Mouse (Mus musculus) hindbrain, embryonic 14.5 days (tissue): ENCODE results near the gene Thumpd2. TPM values are rescaled to one million over a fixed set of nuclear protein-coding genes. Genes with fewer than 3 reads are reported as not detected.

ENCODE experiments used
- ATAC-seq: fragments of 200-750 bp; cut with Nextera tagmentation; 2 replicates; pipeline ENCODE4 v1.8.0; 2017; ENCODE audit warnings: moderate number of reproducible peaks, mild to moderate bottlenecking, moderate TSS enrichment, moderate library complexity; ENCODE audit not compliant: low FRiP score
- DNase-seq: peaks from one replicate; pipeline ENCODE4 v3.0.0-alpha.2; 2015; ENCODE audit warnings: low spot score
- H3K27ac ChIP-seq: fragments of 300-500 bp; sonication (generic); 2 replicates; pipeline ENCODE4 v1.5.1; 2014; ENCODE audit warnings: mild to moderate bottlenecking, moderate library complexity
- H3K27me3 ChIP-seq: fragments of 300-500 bp; sonication (generic); 2 replicates; pipeline ENCODE4 v1.6.1; 2014; ENCODE audit warnings: mild to moderate bottlenecking, low read length, mixed read lengths; ENCODE audit not compliant: control insufficient read depth, insufficient read depth
- H3K36me3 ChIP-seq: fragments of 300-500 bp; sonication (generic); replicated peaks from 2 replicates; pipeline ENCODE4 v1.6.1; 2014; ENCODE audit not compliant: control insufficient read depth, insufficient read depth
- H3K4me1 ChIP-seq: fragments of 300-500 bp; sonication (generic); replicated peaks from 2 replicates; pipeline ENCODE4 v1.6.1; 2014; ENCODE audit warnings: antibody characterized with exemption, low read length, mixed read lengths; ENCODE audit not compliant: control insufficient read depth, insufficient read depth
- H3K4me2 ChIP-seq: fragments of 300-500 bp; sonication (generic); replicated peaks from 2 replicates; pipeline ENCODE4 v1.6.1; 2014; ENCODE audit warnings: mild to moderate bottlenecking, moderate library complexity
- H3K4me3 ChIP-seq: fragments of 300-500 bp; sonication (generic); replicated peaks from 2 replicates; pipeline ENCODE4 v1.5.1; 2014; ENCODE audit warnings: mild to moderate bottlenecking, low read length
- H3K9ac ChIP-seq: fragments of 300-500 bp; sonication (generic); 2 replicates; pipeline ENCODE4 v1.6.1; 2014
- H3K9me3 ChIP-seq: fragments of 300-500 bp; sonication (generic); 2 replicates; pipeline ENCODE4 v1.6.1; 2016; ENCODE audit warnings: low read length; ENCODE audit not compliant: control insufficient read depth
- WGBS: fragments of 180-500 bp; shearing (Covaris S2); extraction: QIAGEN DNeasy Blood & Tissue Kit; methylation state at CpG from one replicate; pipeline ENCODE4 v1.1.7; 2014; 5-methylcytosine and 5-hydroxymethylcytosine counted together
- polyA plus RNA-seq: library from polyadenylated mRNA; unstranded; fragments of >200 nt; fragmentation: Nextera tagmentation; extraction: Ambion mirVana; gene quantifications from 2 replicates; pipeline ENCODE4 v1.2.1, GENCODE M21; 2014

Thumpd2 gene
- polyA plus RNA-seq, 1 experiment from 2014 or later, result 8.8 TPM

GRCm38 (mm10) chr17:81062349-81062871 is 2.5 kb downstream of the Thumpd2 start:
- WGBS, result 85% methylated on average over 6 of the region's 6 CpGs
- Histone ChIP-seq H3K27ac (no peak overlapping the region), H3K27me3 (no peaks in the 10 kb centered on the region), H3K4me2 (no peak overlapping the region), H3K36me3 (no peaks in the 10 kb centered on the region), H3K9me3 (no peaks in the 10 kb centered on the region), H3K4me1 (0 out of 2 replicates have a peak, but pooled peaks cover 6% of the 10 kb centered on the region), H3K4me3 (no peak overlapping the region), H3K9ac (no peak overlapping the region)
- DNase-seq (no peak), ATAC-seq (no peak)

DNA sequence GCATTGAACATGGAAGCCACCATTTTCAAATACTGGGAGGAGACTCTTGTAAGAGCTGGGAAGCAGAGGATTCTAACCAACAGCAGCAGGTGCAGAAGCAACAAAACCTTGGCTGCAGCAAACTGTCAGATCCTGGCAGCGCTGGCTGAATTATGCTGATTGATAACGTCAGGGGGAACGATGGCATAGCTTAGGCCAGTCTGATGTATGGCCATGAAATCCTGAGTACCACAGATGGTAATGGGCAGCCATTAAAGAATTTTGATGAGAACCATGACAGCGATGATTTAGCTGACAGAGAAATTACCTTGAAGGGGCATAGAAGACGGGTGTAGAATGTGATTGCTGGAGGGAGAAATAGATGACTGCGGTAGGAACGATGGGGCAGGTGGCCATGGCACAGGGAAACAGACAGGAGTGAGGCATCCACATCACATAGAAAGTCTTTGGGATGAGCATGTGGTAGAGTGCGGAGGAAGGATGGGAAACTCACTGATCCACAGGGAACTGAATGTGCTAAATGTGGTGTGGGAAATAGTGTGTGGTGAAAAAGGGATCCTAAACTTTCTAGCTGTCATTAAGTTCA is 8.0 kb downstream of the Thumpd2 start:
- 63% methylated on average over 8 of the region's 8 CpGs for WGBS

GRCm38 (mm10) chr17:81056035-81056434 is 8.8 kb downstream of the Thumpd2 start:
- no peaks in the 10 kb centered on the region for H3K9me3 ChIP-seq
- H3K27me3 ChIP-seq, result no peaks in the 10 kb centered on the region
- no peak overlapping the region for H3K9ac ChIP-seq
- H3K4me1 ChIP-seq, result 0 out of 2 replicates have a peak, but pooled peaks cover 8% of the 10 kb centered on the region
- H3K4me3 ChIP-seq, result no peak overlapping the region
- H3K4me2 ChIP-seq, result no peak overlapping the region
- DNase-seq (no peak), ATAC-seq (no peak)
- WGBS, result 68% methylated on average over 3 of the region's 3 CpGs
- H3K27ac ChIP-seq, result no peak overlapping the region
- H3K36me3 ChIP-seq, result peaks cover 25% of the 10 kb centered on the region

More for the DNA sequence above, 8.0 kb downstream of the Thumpd2 start:
- DNase-seq (no peak), ATAC-seq (0 out of 2 replicates have a peak, but pooled peaks have one; percentile 27)
- H3K27me3 ChIP-seq, result no peaks in the 10 kb centered on the region
- H3K4me2 ChIP-seq, result no peak overlapping the region
- peaks cover 20% of the 10 kb centered on the region for H3K36me3 ChIP-seq
- 0 out of 2 replicates have a peak, but pooled peaks cover 8% of the 10 kb centered on the region for H3K4me1 ChIP-seq
- H3K4me3 ChIP-seq, result no peak overlapping the region
- no peaks in the 10 kb centered on the region for H3K9me3 ChIP-seq
- no peak overlapping the region for H3K27ac ChIP-seq
- no peak overlapping the region for H3K9ac ChIP-seq

DNA sequence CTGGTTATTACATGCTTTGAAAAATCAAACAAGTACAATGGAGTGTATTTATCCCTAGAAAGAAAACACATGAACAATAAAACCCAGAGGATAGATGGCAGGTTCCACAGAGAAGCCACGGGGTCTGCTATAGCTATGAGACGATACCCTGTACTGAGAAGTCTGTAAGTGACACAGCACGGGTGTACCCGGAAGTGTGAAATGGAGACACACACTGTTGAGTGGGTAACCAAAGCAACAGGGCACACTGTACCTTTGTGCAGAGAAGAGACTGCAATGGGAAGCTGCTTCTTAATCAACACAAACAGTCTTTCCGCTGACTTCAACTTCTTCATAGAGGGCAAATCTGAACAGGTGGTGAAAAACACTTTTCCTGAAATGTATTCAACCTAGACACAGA is 9.4 kb downstream of the Thumpd2 start:
- H3K27ac ChIP-seq, result no peak overlapping the region
- peaks cover 25% of the 10 kb centered on the region for H3K36me3 ChIP-seq
- no peak overlapping the region for H3K4me3 ChIP-seq
- WGBS, result 93% methylated on average over 5 of the region's 5 CpGs
- H3K9ac ChIP-seq, result no peak overlapping the region
- DNase-seq, result no peak
- H3K9me3 ChIP-seq, result no peaks in the 10 kb centered on the region
- 0 out of 2 replicates have a peak, but pooled peaks cover 8% of the 10 kb centered on the region for H3K4me1 ChIP-seq
- no peaks in the 10 kb centered on the region for H3K27me3 ChIP-seq
- no peak for ATAC-seq
- H3K4me2 ChIP-seq, result no peak overlapping the region

DNA sequence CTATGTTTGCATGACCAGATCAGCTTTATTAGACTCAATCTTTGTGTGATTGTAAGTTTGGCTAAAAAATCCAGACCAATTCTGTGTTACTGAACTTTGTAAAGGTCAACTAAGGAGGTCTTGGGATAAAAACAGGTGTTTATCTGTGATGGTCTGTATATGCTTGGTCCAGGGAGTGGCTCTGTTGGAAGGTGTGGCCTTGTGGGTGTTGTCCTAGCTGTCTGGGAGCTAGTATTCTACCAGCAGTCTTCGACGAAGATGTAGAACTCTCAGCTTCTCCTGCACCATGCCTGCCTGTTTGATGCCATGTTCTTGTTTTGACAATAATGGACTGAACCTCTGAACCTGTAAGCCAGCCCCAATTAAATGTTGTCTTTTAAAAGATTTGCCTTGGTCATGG is 11.6 kb downstream of the Thumpd2 start:
- no peak for ATAC-seq
- 95% methylated on average over 2 of the region's 2 CpGs for WGBS
- no peak overlapping the region for H3K9ac ChIP-seq
- H3K9me3 ChIP-seq, result no peaks in the 10 kb centered on the region
- H3K4me2 ChIP-seq, result no peak overlapping the region
- H3K27ac ChIP-seq, result no peak overlapping the region
- peaks cover 25% of the 10 kb centered on the region for H3K36me3 ChIP-seq
- H3K4me3 ChIP-seq, result no peak overlapping the region
- no peaks in the 10 kb centered on the region for H3K27me3 ChIP-seq
- DNase-seq, result no peak
- H3K4me1 ChIP-seq, result 0 out of 2 replicates have a peak, but pooled peaks cover 8% of the 10 kb centered on the region

- Histone ChIP-seq H3K4me3 (no peak overlapping the region), H3K9ac (no peak overlapping the region), H3K36me3 (peaks cover 16% of the 10 kb centered on the region), H3K4me2 (no peak overlapping the region), H3K9me3 (no peaks in the 10 kb centered on the region), H3K27ac (no peak overlapping the region), H3K4me1 (no peaks in the 10 kb centered on the region), H3K27me3 (no peaks in the 10 kb centered on the region)
- no peak for DNase-seq
- ATAC-seq, result no peak
- WGBS, result 79% methylated on average over 7 of the region's 7 CpGs
Observed at GRCm38 (mm10) chr17:81047930-81048564, 16.8 kb downstream of the Thumpd2 start.

GRCm38 (mm10) chr17:81045525-81046150 is 19.2 kb downstream of the Thumpd2 start:
- H3K36me3 ChIP-seq, result peaks cover 4% of the 10 kb centered on the region; the same call in 1 of the 2 replicates
- no peak overlapping the region for H3K4me2 ChIP-seq
- H3K9me3 ChIP-seq, result no peaks in the 10 kb centered on the region
- H3K9ac ChIP-seq, result no peak overlapping the region
- no peaks in the 10 kb centered on the region for H3K4me1 ChIP-seq
- no peaks in the 10 kb centered on the region for H3K27me3 ChIP-seq
- ATAC-seq (no peak), DNase-seq (no peak)
- WGBS, result 90% methylated on average over 9 of the region's 9 CpGs
- H3K4me3 ChIP-seq, result no peak overlapping the region
- no peak overlapping the region for H3K27ac ChIP-seq

GRCm38 (mm10) chr17:81045115-81045514 is 19.8 kb downstream of the Thumpd2 start:
- Histone ChIP-seq H3K27ac (no peak overlapping the region), H3K4me3 (no peak overlapping the region), H3K27me3 (no peaks in the 10 kb centered on the region), H3K4me2 (no peak overlapping the region), H3K36me3 (peaks cover 6% of the 10 kb centered on the region), H3K4me1 (no peaks in the 10 kb centered on the region), H3K9ac (no peak overlapping the region), H3K9me3 (no peaks in the 10 kb centered on the region)
- 98% methylated on average over 6 of the region's 6 CpGs for WGBS
- DNase-seq (no peak), ATAC-seq (no peak)

GRCm38 (mm10) chr17:81044356-81044755 is 20.5 kb downstream of the Thumpd2 start:
- H3K4me3 ChIP-seq, result no peak overlapping the region
- no peak; the same call in 1 of the 2 replicates for ATAC-seq
- no peak for DNase-seq
- no peaks in the 10 kb centered on the region for H3K9me3 ChIP-seq
- no peak overlapping the region for H3K9ac ChIP-seq
- 61% methylated on average over 3 of the region's 3 CpGs for WGBS
- H3K27me3 ChIP-seq, result no peaks in the 10 kb centered on the region
- H3K27ac ChIP-seq, result no peak overlapping the region
- H3K36me3 ChIP-seq, result peaks cover 8% of the 10 kb centered on the region
- H3K4me2 ChIP-seq, result no peak overlapping the region
- no peaks in the 10 kb centered on the region for H3K4me1 ChIP-seq
